Mouse (Mus musculus) hindbrain, embryonic 16.5 days (tissue): ENCODE data around the gene Atp5e. TPM values are rescaled to one million over a fixed set of nuclear protein-coding genes. Genes with fewer than 3 reads are reported as not detected.

ENCODE experiments used
- ATAC-seq: fragments of 200-750 bp; cut with Nextera tagmentation; 2 replicates; pipeline ENCODE4 v1.8.0; 2017; ENCODE audit warnings: moderate TSS enrichment, moderate library complexity
- H3K27ac ChIP-seq: fragments of 300-500 bp; sonication (generic); 2 replicates; pipeline ENCODE4 v1.5.1; 2014; ENCODE audit warnings: low read depth, mild to moderate bottlenecking, control low read depth, low read length, moderate library complexity
- H3K27me3 ChIP-seq: fragments of 300-500 bp; sonication (generic); replicated peaks from 2 replicates; pipeline ENCODE4 v1.6.1; 2014; ENCODE audit warnings: low read length; ENCODE audit not compliant: control insufficient read depth, insufficient read depth
- H3K36me3 ChIP-seq: fragments of 300-500 bp; sonication (generic); 2 replicates; pipeline ENCODE4 v1.6.1; 2014; ENCODE audit warnings: mild to moderate bottlenecking, low read length, moderate library complexity, mixed read lengths; ENCODE audit not compliant: control insufficient read depth, insufficient read depth
- H3K4me1 ChIP-seq: fragments of 300-500 bp; sonication (generic); 2 replicates; pipeline ENCODE4 v1.6.1; 2014; ENCODE audit warnings: low read depth, low read length; ENCODE audit not compliant: control insufficient read depth, insufficient read depth
- H3K4me2 ChIP-seq: fragments of 300-500 bp; sonication (generic); 2 replicates; pipeline ENCODE4 v1.6.1; 2014; ENCODE audit warnings: mild to moderate bottlenecking, low read length, control low read depth, moderate library complexity
- H3K4me3 ChIP-seq: fragments of 300-500 bp; sonication (generic); 2 replicates; pipeline ENCODE4 v1.5.1; 2014; ENCODE audit warnings: mild to moderate bottlenecking, low read length, control low read depth, moderate library complexity
- H3K9ac ChIP-seq: fragments of 300-500 bp; sonication (generic); 2 replicates; pipeline ENCODE4 v1.6.1; 2014; ENCODE audit warnings: low read depth, mild to moderate bottlenecking, control low read depth, low read length, moderate library complexity
- H3K9me3 ChIP-seq: fragments of 300-500 bp; sonication (generic); 2 replicates; pipeline ENCODE4 v1.6.1; 2014; ENCODE audit warnings: mild to moderate bottlenecking, low read length, moderate library complexity; ENCODE audit not compliant: control insufficient read depth
- WGBS: fragments of 180-500 bp; shearing (Covaris S2); extraction: QIAGEN DNeasy Blood & Tissue Kit; methylation state at CpG from one replicate; pipeline ENCODE4 v1.1.7; 2014; 5-methylcytosine and 5-hydroxymethylcytosine counted together
- polyA plus RNA-seq: library from polyadenylated mRNA; unstranded; fragments of >200 nt; fragmentation: Nextera tagmentation; extraction: Ambion mirVana; gene quantifications from 2 replicates; pipeline ENCODE4 v1.2.1, GENCODE M21; 2015

Atp5e gene
- polyA plus RNA-seq, 1 experiment from 2014 or later = 740 TPM

DNA sequence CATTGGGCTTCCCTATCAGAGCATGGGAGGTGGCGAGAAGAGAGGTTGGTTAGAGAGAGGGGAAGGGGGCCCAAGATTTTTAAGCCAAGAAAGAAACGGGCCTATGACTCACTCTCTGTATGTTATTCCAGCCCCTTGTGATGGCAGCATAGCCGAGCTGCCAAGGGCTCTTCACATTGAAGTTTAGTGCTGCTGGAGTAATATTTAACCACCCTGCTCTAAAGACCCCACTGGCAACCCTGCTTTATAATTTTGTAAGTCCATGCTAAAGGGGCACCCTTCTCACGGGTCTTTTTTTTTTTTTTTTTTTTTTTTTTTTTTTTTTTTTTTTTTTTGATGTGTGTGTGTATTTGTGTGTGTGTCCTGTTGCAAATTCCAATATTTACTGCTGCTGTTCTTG, 22.0 kb downstream of the Atp5e start:
- no peak overlapping the region for H3K27ac ChIP-seq
- H3K36me3 ChIP-seq = no peaks in the 10 kb centered on the region
- peaks cover 12% of the 10 kb centered on the region for H3K4me1 ChIP-seq
- H3K9me3 ChIP-seq = no peaks in the 10 kb centered on the region
- no peak overlapping the region for H3K4me3 ChIP-seq
- 88% methylated on average over 4 of the region's 4 CpGs for WGBS
- H3K4me2 ChIP-seq = no peak overlapping the region
- no peak overlapping the region for H3K9ac ChIP-seq
- ATAC-seq = no peak
- no peaks in the 10 kb centered on the region for H3K27me3 ChIP-seq

GRCm38 (mm10) chr2:174439961-174440360, 23.9 kb downstream of the Atp5e start:
- no peak for ATAC-seq
- Histone ChIP-seq H3K4me1 (peaks cover 12% of the 10 kb centered on the region), H3K27me3 (no peaks in the 10 kb centered on the region), H3K36me3 (no peaks in the 10 kb centered on the region), H3K9me3 (no peaks in the 10 kb centered on the region), H3K9ac (no peak overlapping the region), H3K4me3 (no peak overlapping the region), H3K27ac (no peak overlapping the region), H3K4me2 (no peak overlapping the region)
- WGBS = 86% methylated on average over 9 of the region's 9 CpGs

- WGBS = 49% methylated on average over 5 of the region's 5 CpGs
- Histone ChIP-seq H3K4me3 (no peak overlapping the region), H3K27ac (no peak overlapping the region), H3K4me2 (peak overlapping the region; percentile 71), H3K36me3 (no peaks in the 10 kb centered on the region), H3K9ac (peak overlapping the region; percentile 67), H3K27me3 (no peaks in the 10 kb centered on the region), H3K9me3 (no peaks in the 10 kb centered on the region), H3K4me1 (peaks cover 12% of the 10 kb centered on the region)
- no peak for ATAC-seq
Observed at GRCm38 (mm10) chr2:174439450-174439838, 24.5 kb downstream of the Atp5e start.

- ATAC-seq = peak; percentile 77
- Histone ChIP-seq H3K27me3 (no peaks in the 10 kb centered on the region), H3K36me3 (no peaks in the 10 kb centered on the region), H3K9ac (peak within 1 kb of the TSS; percentile 67), H3K27ac (no peak within 1 kb of the TSS), H3K4me1 (peaks cover 12% of the 10 kb centered on the region), H3K9me3 (no peaks in the 10 kb centered on the region), H3K4me3 (peak within 1 kb of the TSS; percentile 56), H3K4me2 (peak within 1 kb of the TSS; percentile 71)
- under 1% methylated on average over 38 of the region's 38 CpGs for WGBS
Observed at GRCm38 (mm10) chr2:174438737-174439449, 25.0 kb downstream of the Atp5e start, which contains the start of gene Ctsz. Ctsz (minus strand) TSS chr2:174439039.

GRCm38 (mm10) chr2:174438181-174438580, 25.7 kb downstream of the Atp5e start:
- no peak overlapping the region for H3K27ac ChIP-seq
- no peaks in the 10 kb centered on the region for H3K27me3 ChIP-seq
- peak overlapping the region; percentile 56 for H3K4me3 ChIP-seq
- H3K4me1 ChIP-seq = peaks cover 12% of the 10 kb centered on the region
- WGBS = 69% methylated on average over 11 of the region's 11 CpGs
- no peaks in the 10 kb centered on the region for H3K9me3 ChIP-seq
- ATAC-seq = 0 out of 2 replicates have a peak, but pooled peaks have one; percentile 1
- H3K36me3 ChIP-seq = no peaks in the 10 kb centered on the region
- peak overlapping the region; percentile 67 for H3K9ac ChIP-seq
- peak overlapping the region; percentile 71 for H3K4me2 ChIP-seq

DNA sequence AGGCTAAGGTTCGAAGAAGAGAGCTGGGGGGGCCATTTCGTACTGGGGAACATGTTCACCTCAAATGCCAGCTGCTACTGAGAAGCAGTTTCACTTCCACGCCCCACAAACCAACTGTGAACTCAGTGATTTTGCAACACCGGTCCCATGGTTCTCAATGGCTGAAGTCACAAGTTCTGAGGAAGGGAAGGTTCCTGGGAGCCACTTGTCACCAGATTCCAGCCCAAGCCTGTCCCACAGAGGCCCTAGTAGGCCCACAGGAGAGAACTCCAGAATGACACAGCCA, 26.3 kb downstream of the Atp5e start:
- H3K4me2 ChIP-seq = peak overlapping the region; percentile 71
- peaks cover 12% of the 10 kb centered on the region for H3K4me1 ChIP-seq
- no peak overlapping the region for H3K27ac ChIP-seq
- 91% methylated on average over 4 of the region's 4 CpGs for WGBS
- ATAC-seq = no peak
- H3K4me3 ChIP-seq = no peak overlapping the region
- no peaks in the 10 kb centered on the region for H3K9me3 ChIP-seq
- no peak overlapping the region for H3K9ac ChIP-seq
- no peaks in the 10 kb centered on the region for H3K27me3 ChIP-seq
- H3K36me3 ChIP-seq = no peaks in the 10 kb centered on the region

DNA sequence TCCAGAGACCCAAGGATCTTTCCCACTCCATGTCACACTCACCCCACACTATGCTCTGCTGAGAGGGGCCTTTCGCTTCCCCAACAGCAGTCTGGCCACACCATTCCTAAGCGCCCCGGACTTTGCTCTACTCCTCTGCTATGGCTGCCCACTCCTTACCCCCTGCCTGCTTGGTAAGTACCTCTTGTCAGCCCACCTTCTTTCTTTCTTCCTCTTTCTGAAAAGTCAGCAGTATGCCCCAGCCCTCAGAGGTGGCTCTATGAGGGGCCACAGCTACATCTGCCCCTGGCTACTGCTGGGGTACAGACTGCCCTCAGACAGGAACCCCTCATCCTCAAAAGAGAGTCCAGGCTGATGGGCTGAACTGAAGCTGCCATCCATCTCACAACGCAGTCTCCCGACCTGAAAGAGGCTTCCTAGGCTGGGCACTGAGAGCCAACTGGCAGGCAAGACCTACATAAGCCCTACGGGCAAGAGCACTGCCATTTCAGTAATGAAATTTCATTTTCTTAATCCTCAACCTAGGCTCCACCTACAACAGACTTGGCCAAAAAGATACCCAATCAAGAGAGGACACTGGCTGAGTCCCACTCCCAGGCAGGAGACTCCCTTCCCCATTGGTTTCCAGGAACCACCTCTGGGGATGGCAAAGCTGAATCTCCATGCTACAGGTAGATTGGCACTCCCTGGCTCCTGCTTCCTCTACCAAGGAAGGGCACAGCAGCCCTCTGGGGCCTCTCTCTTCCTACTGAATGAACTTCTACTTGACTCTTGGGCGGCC, 26.8 kb downstream of the Atp5e start:
- no peak overlapping the region for H3K4me3 ChIP-seq
- WGBS = 93% methylated on average over 7 of the region's 7 CpGs
- no peaks in the 10 kb centered on the region for H3K27me3 ChIP-seq
- no peaks in the 10 kb centered on the region for H3K9me3 ChIP-seq
- H3K4me1 ChIP-seq = peaks cover 12% of the 10 kb centered on the region
- H3K9ac ChIP-seq = no peak overlapping the region
- no peak overlapping the region for H3K4me2 ChIP-seq
- ATAC-seq = no peak
- H3K27ac ChIP-seq = no peak overlapping the region
- no peaks in the 10 kb centered on the region for H3K36me3 ChIP-seq

- Histone ChIP-seq H3K4me2 (no peak overlapping the region), H3K27ac (no peak overlapping the region), H3K9me3 (no peaks in the 10 kb centered on the region), H3K36me3 (no peaks in the 10 kb centered on the region), H3K27me3 (no peaks in the 10 kb centered on the region), H3K4me3 (no peak overlapping the region), H3K4me1 (peaks cover 12% of the 10 kb centered on the region), H3K9ac (no peak overlapping the region)
- 96% methylated on average over 26 of the region's 26 CpGs for WGBS
- ATAC-seq = no peak
Observed at GRCm38 (mm10) chr2:174436076-174436701, 27.7 kb downstream of the Atp5e start.

DNA sequence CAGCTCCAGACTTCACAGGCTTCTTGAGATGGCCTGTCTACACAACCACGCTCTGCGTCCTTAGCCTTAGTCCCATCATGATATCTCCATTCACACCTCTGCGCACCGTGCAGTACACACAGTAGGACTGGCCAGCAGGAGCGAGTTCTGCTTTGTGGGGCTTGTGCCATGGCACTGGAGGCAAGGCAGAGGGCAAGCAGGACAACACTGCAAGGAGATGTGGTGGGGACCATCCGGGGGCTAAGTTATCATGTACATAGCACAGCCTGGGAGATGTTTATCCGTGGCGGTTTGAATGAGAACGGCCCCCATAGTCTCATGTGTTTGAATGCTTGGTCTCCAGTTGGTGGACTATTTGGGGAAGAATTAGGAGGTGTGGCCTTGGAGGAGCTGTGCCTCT, 29.0 kb downstream of the Atp5e start:
- Histone ChIP-seq H3K27me3 (no peaks in the 10 kb centered on the region), H3K9me3 (no peaks in the 10 kb centered on the region), H3K4me2 (no peak overlapping the region), H3K36me3 (no peaks in the 10 kb centered on the region), H3K4me1 (peaks cover 12% of the 10 kb centered on the region), H3K27ac (no peak overlapping the region), H3K4me3 (no peak overlapping the region), H3K9ac (no peak overlapping the region)
- WGBS = 97% methylated on average over 9 of the region's 9 CpGs
- ATAC-seq = no peak
